Mouse (Mus musculus) neural tube, embryonic 14.5 days (tissue): ENCODE measurements at regions not wholly inside any gene's neighbourhood (a gene's known extent, or its start where the extent isn't known, plus 50 kb on each side); places are given as distances from the start of the nearest gene placed in this dataset.

Experiments
- ATAC-seq: fragments of 200-750 bp; cut with Nextera tagmentation; 2 replicates; pipeline ENCODE4 v1.8.0; 2017; ENCODE audit warnings: low read depth, mild to moderate bottlenecking, moderate TSS enrichment, moderate library complexity
- H3K27ac ChIP-seq: fragments of 300-500 bp; sonication (generic); 2 replicates; pipeline ENCODE4 v1.5.1; 2014; ENCODE audit warnings: low read depth, mild to moderate bottlenecking, control low read depth, low read length, moderate library complexity, mixed read lengths
- H3K27me3 ChIP-seq: fragments of 300-500 bp; sonication (generic); 2 replicates; pipeline ENCODE4 v1.6.1; 2014; ENCODE audit warnings: low read length; ENCODE audit not compliant: control insufficient read depth, insufficient read depth
- H3K36me3 ChIP-seq: fragments of 300-500 bp; sonication (generic); 2 replicates; pipeline ENCODE4 v1.6.1; 2014; ENCODE audit warnings: low read length, mixed read lengths; ENCODE audit not compliant: control insufficient read depth, insufficient read depth
- H3K4me1 ChIP-seq: fragments of 300-500 bp; sonication (generic); 2 replicates; pipeline ENCODE4 v1.6.1; 2014; ENCODE audit warnings: low read length; ENCODE audit not compliant: control insufficient read depth, insufficient read depth
- H3K4me2 ChIP-seq: fragments of 300-500 bp; sonication (generic); 2 replicates; pipeline ENCODE4 v1.6.1; 2014; ENCODE audit warnings: mild to moderate bottlenecking, low read depth, low read length, control low read depth
- H3K4me3 ChIP-seq: fragments of 300-500 bp; sonication (generic); 2 replicates; pipeline ENCODE4 v1.5.1; 2014; ENCODE audit warnings: low read depth, low read length, control low read depth, mixed read lengths
- H3K9ac ChIP-seq: fragments of 300-500 bp; sonication (generic); replicated peaks from 2 replicates; pipeline ENCODE4 v1.6.1; 2014; ENCODE audit warnings: low read depth, mild to moderate bottlenecking, control low read depth, low read length, mixed read lengths
- H3K9me3 ChIP-seq: fragments of 300-500 bp; sonication (generic); 2 replicates; pipeline ENCODE4 v1.6.1; 2016; ENCODE audit warnings: low read length; ENCODE audit not compliant: control insufficient read depth
- WGBS: fragments of 180-500 bp; shearing (Covaris S2); extraction: QIAGEN DNeasy Blood & Tissue Kit; methylation state at CpG from one replicate; pipeline ENCODE4 v1.1.7; 2014; 5-methylcytosine and 5-hydroxymethylcytosine counted together

DNA sequence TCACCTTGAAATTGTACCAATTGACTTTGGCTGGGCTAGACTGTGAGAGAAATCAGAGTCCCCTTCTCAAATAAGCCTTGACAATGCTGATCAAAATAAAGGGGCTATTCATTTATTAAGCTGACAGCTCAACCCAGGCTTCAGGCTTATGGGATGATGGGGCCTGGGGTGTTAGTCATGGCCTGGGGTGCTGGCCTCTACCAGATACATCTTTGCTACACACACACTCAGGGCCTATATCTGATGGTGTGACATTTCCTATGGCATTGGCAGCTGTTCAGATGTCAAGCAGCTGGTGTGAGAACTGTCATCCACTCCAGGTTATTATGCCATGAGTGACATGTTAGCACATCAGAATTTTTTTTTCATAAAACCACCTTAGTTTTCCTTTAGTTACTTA lies 1396.2 kb downstream of the Mat2b start:
- H3K27me3 ChIP-seq: no peaks in the 10 kb centered on the region

GRCm38 (mm10) chr11:39255425-39255824 lies 1439.6 kb downstream of the Mat2b start:
- ATAC-seq: no peak
- Histone ChIP-seq H3K9ac (no peak overlapping the region), H3K27ac (no peak overlapping the region), H3K4me2 (no peak overlapping the region), H3K4me3 (no peak overlapping the region), H3K4me1 (no peaks in the 10 kb centered on the region), H3K36me3 (no peaks in the 10 kb centered on the region), H3K9me3 (no peaks in the 10 kb centered on the region), H3K27me3 (no peaks in the 10 kb centered on the region)
- 39% methylated on average over 1 of the region's 1 CpGs for WGBS

More for the DNA sequence above, 1396.2 kb downstream of the Mat2b start:
- no peak for ATAC-seq
- H3K4me3 ChIP-seq: no peak overlapping the region
- no peaks in the 10 kb centered on the region for H3K4me1 ChIP-seq
- H3K4me2 ChIP-seq: no peak overlapping the region
- H3K9ac ChIP-seq: no peak overlapping the region
- no peaks in the 10 kb centered on the region for H3K9me3 ChIP-seq
- H3K27ac ChIP-seq: no peak overlapping the region
- no peaks in the 10 kb centered on the region for H3K36me3 ChIP-seq

DNA sequence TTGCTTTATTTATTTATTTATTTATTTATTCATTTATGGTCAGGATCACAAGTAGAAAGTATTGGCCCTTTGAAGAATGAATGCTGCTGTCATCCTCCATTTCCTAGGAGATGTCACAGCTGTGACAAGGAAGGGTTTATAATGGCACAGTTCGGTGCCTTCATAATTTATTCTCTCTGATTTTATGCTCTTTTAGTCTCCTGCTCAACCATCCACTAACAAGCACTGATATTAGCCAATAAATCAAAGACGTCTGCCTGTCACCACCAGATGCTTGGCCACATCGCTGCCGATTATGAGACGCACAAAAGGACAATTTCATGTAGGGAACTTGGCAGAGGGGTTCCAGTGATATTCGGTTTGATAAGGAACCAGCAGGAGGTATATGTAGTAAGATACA lies 1466.7 kb downstream of the Mat2b start:
- no peak overlapping the region for H3K4me2 ChIP-seq
- no peak overlapping the region for H3K4me3 ChIP-seq
- H3K9me3 ChIP-seq: no peaks in the 10 kb centered on the region
- H3K36me3 ChIP-seq: no peaks in the 10 kb centered on the region
- no peak overlapping the region for H3K27ac ChIP-seq
- H3K27me3 ChIP-seq: no peaks in the 10 kb centered on the region
- no peaks in the 10 kb centered on the region for H3K4me1 ChIP-seq
- peak; percentile 74; the same call in 1 of the 2 replicates for ATAC-seq
- H3K9ac ChIP-seq: no peak overlapping the region
- 25% methylated on average over 6 of the region's 6 CpGs for WGBS

- Histone ChIP-seq H3K4me2 (no peak overlapping the region), H3K9me3 (no peaks in the 10 kb centered on the region), H3K36me3 (no peaks in the 10 kb centered on the region), H3K4me3 (no peak overlapping the region), H3K27me3 (no peaks in the 10 kb centered on the region), H3K9ac (no peak overlapping the region), H3K4me1 (no peaks in the 10 kb centered on the region), H3K27ac (no peak overlapping the region)
- WGBS: 55% methylated on average over 2 of the region's 2 CpGs
- ATAC-seq: no peak
These were observed 1470.3 kb downstream of the Mat2b start for GRCm38 (mm10) chr11:39224696-39225095.

DNA sequence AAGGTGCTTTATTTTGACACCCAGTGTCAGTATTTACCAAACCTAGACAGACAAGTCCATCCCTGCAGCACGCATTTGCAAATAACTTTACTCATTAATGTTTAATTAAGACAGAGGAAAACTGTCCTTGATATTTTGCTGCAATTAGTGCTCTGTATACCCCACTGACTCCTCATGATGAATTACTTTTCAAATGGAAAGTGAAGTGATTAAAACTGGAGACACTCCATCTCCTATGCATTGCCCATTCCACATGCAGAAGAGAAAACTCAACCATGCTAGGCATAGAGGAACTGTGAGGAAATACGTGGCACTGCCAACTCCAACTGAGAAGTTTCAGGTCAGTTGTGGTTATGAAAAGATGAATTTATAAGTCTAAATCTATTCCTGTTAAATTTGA lies 1471.6 kb downstream of the Mat2b start:
- 48% methylated on average over 2 of the region's 2 CpGs for WGBS
- Histone ChIP-seq H3K27ac (no peak overlapping the region), H3K4me2 (no peak overlapping the region), H3K4me3 (no peak overlapping the region), H3K9ac (no peak overlapping the region), H3K36me3 (no peaks in the 10 kb centered on the region), H3K27me3 (no peaks in the 10 kb centered on the region), H3K9me3 (no peaks in the 10 kb centered on the region), H3K4me1 (no peaks in the 10 kb centered on the region)
- no peak for ATAC-seq
